Mouse (Mus musculus) bone marrow, adult 2 months (tissue): ENCODE measurements at regions not wholly inside any gene's neighbourhood (a gene's known extent, or its start where the extent isn't known, plus 50 kb on each side); places are given as distances from the start of the nearest gene placed in this dataset.

Experiments used
- H3K27ac ChIP-seq: fragments of 200-500 bp; 2 replicates; pipeline ENCODE4 v1.5.1; 2012; ENCODE audit warnings: low read depth, mild to moderate bottlenecking, control low read depth, inconsistent platforms, low read length; ENCODE audit not compliant: control insufficient read depth, poor library complexity, insufficient read depth
- H3K4me1 ChIP-seq: fragments of 200-500 bp; 2 replicates; pipeline ENCODE4 v1.6.1; 2011; ENCODE audit warnings: low read length; ENCODE audit not compliant: control insufficient read depth, insufficient read depth
- H3K4me3 ChIP-seq: fragments of 200-500 bp; replicated peaks from 2 replicates; pipeline ENCODE3; 2011; ENCODE audit warnings: mild to moderate bottlenecking, low read depth, low read length, control low read depth; ENCODE audit not compliant: control insufficient read depth
- CTCF ChIP-seq: fragments of 200-500 bp; IDR thresholded peaks from 2 replicates; pipeline ENCODE4 v1.5.1; 2011; ENCODE audit warnings: low read length, control low read depth; ENCODE audit not compliant: control insufficient read depth, insufficient read depth
- POLR2A ChIP-seq: fragments of 200-500 bp; IDR thresholded peaks from 2 replicates; pipeline ENCODE4 v1.6.1; 2011; ENCODE audit warnings: low read depth, mild to moderate bottlenecking, control low read depth, low read length, borderline replicate concordance; ENCODE audit not compliant: control insufficient read depth
- WGBS: fragments of 180-500 bp; shearing (Covaris S2); methylation state at CpG from one replicate; pipeline ENCODE4 v1.1.7; 2018; 5-methylcytosine and 5-hydroxymethylcytosine counted together

DNA sequence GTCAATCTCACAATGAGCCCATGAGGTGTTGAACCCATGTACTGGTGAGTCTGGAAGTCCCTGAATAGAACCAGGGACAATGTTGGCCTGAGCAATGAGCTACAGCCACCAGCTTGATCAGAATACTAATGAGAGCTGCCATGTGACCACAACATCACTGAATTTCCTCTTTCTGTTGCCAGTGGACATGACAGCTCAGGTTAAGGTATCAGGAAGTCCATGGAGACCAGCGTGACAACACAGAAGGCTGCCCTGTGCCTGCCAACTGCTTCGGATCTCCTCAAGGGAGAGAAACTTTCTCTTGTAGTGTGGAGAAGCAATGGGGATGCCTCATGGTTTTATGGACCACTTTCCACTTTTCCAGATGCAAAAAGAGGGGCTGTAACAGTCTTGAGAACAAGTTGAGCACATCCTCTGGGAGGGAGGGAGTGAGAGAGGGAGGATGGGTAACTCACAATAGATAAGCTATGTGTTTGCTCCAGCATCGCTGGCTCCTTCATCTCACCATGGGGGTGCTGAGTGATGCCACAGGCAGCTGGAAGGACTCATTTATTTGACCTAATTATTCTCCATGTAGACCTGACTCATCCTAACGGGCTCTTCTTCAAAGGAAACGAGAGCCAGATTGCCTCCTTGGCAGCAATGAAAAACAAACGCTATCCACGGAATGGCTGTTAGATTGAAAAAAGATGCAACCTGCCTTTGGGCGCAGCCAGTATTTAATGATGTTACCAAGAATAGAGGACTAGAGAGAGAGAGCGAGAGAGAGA is 118.3 kb downstream of the Slc30a10 start:
- no peaks in the 10 kb centered on the region for H3K4me1 ChIP-seq
- H3K27ac ChIP-seq: no peak overlapping the region
- no peak overlapping the region for H3K4me3 ChIP-seq
- no peak for TF ChIP-seq CTCF
- TF ChIP-seq POLR2A: no peak
- 58% methylated on average over 9 of the region's 9 CpGs for WGBS

DNA sequence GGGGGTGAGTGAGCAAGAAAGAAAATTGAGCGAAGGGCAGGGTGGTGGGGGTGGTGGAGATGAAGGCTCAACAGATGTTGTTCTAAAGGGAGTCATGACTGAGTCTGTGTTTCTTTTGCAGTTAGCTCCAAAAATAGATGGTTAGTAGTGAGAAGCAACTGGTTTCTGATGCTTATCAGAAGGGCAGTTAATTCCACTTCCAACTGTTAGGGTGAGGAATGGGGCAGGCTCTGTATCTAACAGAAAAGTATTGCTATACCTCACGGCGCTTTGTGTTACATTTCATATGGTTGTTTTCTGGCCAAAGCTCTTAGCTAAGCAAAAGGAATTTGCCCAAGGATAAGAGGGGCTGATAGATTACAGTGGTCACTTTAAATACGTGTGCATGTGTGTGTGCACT is 120.3 kb downstream of the Slc30a10 start:
- no peak overlapping the region for H3K27ac ChIP-seq
- 73% methylated on average over 4 of the region's 4 CpGs for WGBS
- no peaks in the 10 kb centered on the region for H3K4me1 ChIP-seq
- no peak overlapping the region for H3K4me3 ChIP-seq
- no peak for TF ChIP-seq POLR2A
- TF ChIP-seq CTCF: no peak

GRCm38 (mm10) chr1:185579824-185580223 is 125.2 kb downstream of the Slc30a10 start:
- Histone ChIP-seq H3K27ac (no peak overlapping the region), H3K4me1 (no peaks in the 10 kb centered on the region), H3K4me3 (no peak overlapping the region)
- no peak for TF ChIP-seq CTCF
- TF ChIP-seq POLR2A: no peak
- WGBS: 86% methylated on average over 1 of the region's 1 CpGs

DNA sequence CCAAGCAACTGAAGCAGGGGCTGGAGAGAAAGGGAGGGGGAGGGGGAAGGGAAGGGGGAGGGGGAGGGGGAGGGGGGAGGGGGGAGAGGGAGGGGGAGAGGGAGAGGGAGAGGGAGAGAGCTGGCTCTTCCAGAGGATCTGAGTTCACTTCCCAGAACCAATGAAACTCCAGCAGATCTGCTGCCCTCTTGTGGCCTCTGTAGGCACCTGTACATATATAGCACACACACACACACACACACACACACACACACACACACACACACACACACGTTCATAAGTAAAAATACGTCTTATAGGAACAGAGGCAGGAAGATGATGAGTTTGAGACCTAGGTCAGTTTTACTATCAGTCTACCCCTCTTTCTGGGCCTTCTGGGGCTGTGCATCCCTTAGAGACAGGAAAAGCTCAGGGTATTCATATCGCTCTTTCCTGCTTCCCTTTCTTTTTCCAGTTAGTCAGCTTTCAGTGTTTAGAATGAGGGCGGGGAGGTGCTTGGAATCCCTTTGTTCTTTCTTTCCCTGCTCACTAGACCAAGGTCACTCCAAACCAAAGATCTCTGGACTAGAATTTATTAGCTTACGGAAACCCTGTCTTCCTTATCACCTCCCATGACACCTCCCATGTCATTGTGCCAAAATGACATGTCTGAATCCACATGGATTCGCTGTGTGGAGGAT is 130.7 kb downstream of the Slc30a10 start:
- no peaks in the 10 kb centered on the region for H3K4me1 ChIP-seq
- TF ChIP-seq POLR2A (no peak), CTCF (no peak)
- H3K27ac ChIP-seq: no peak overlapping the region
- 64% methylated on average over 6 of the region's 6 CpGs for WGBS
- no peak overlapping the region for H3K4me3 ChIP-seq

- no peak overlapping the region for H3K4me3 ChIP-seq
- TF ChIP-seq CTCF (no peak), POLR2A (no peak)
- 69% methylated on average over 13 of the region's 13 CpGs for WGBS
Observed at GRCm38 (mm10) chr1:185587671-185588347, 133.2 kb downstream of the Slc30a10 start.

GRCm38 (mm10) chr1:185588348-185588719 is 133.7 kb downstream of the Slc30a10 start:
- TF ChIP-seq POLR2A (no peak), CTCF (no peak)
- Histone ChIP-seq H3K4me3 (no peak overlapping the region), H3K4me1 (no peaks in the 10 kb centered on the region), H3K27ac (no peak overlapping the region)
- WGBS: 84% methylated on average over 4 of the region's 4 CpGs

More at GRCm38 (mm10) chr1:185587671-185588347, 133.2 kb downstream of the Slc30a10 start:
- Histone ChIP-seq H3K27ac (no peak overlapping the region), H3K4me1 (no peaks in the 10 kb centered on the region)

DNA sequence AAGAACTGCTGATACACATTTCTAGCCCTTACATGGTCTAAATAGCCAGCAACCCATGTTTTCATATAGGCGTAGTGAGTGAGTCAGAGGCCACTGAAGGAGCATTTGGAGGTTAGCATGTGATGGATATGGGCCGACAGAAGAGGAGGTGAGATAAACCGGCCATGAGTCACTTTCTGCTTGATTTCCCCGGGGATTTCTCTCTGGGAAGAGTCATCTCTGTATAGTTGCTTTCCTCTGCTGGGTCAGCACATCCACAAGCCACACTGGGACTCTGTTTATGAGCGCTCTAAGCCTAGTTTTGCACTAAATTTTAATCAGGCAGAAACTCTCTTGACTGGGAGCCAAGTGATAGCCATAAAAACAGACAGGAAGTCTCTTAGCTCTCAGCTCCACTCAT is 142.2 kb downstream of the Slc30a10 start:
- no peak overlapping the region for H3K27ac ChIP-seq
- H3K4me3 ChIP-seq: no peak overlapping the region
- TF ChIP-seq CTCF (no peak), POLR2A (no peak)
- WGBS: 76% methylated on average over 5 of the region's 5 CpGs
- no peaks in the 10 kb centered on the region for H3K4me1 ChIP-seq

- 83% methylated on average over 7 of the region's 7 CpGs for WGBS
- TF ChIP-seq CTCF (no peak), POLR2A (no peak)
- no peaks in the 10 kb centered on the region for H3K4me1 ChIP-seq
Observed at GRCm38 (mm10) chr1:185598514-185598913, 143.9 kb downstream of the Slc30a10 start.

DNA sequence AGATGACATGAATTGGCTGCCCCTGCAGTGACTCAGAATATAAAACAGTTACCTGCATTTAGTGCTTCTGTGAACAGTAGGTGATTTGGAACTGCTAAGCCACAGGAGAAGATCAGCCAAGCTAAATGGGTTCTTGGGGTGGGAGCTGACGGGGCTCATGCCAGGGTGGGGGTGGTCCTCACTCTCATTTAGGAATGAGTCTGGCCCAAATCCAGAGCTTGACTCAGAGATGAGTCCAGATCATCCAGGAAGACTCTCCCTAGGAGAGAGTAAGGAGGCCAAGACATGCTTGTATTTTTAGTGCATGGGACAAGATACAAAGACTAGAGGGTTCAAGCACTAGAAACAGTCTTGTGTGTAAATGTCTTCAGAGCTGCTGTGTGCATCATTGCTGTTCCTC is 146.5 kb downstream of the Slc30a10 start:
- no peaks in the 10 kb centered on the region for H3K4me1 ChIP-seq
- TF ChIP-seq CTCF: no peak
- no peak for TF ChIP-seq POLR2A
- no peak overlapping the region for H3K4me3 ChIP-seq
- H3K27ac ChIP-seq: no peak overlapping the region
- WGBS: 94% methylated on average over 1 of the region's 1 CpGs

More at GRCm38 (mm10) chr1:185598514-185598913, 143.9 kb downstream of the Slc30a10 start:
- H3K27ac ChIP-seq: no peak overlapping the region
- no peak overlapping the region for H3K4me3 ChIP-seq
